Mouse (Mus musculus): ENCODE data around the gene Gabpa.

- TF ChIP-seq CTCF (IDR thresholded peaks at IDR 0.05; ENCODE audit: low read depth): no peak
- TF ChIP-seq EP300 (IDR thresholded peaks at IDR 0.05; ENCODE audit: low read depth): no peak
Measured at GRCm38 (mm10) chr16:84881168-84881567, 46.4 kb downstream of the Gabpa start.
